Mouse (Mus musculus): ENCODE data around the gene Nav3.

The Nav3 gene

GRCm38 (mm10) chr10:109637702-109638101, 818.3 kb downstream of the Nav3 start:
- DNase-seq, result no peak
